Mouse (Mus musculus): ENCODE data around the gene Xylt1.
A peak's percentile ranks its signal among the peaks of the same experiment; 100 is the strongest.

Xylt1 gene

DNA sequence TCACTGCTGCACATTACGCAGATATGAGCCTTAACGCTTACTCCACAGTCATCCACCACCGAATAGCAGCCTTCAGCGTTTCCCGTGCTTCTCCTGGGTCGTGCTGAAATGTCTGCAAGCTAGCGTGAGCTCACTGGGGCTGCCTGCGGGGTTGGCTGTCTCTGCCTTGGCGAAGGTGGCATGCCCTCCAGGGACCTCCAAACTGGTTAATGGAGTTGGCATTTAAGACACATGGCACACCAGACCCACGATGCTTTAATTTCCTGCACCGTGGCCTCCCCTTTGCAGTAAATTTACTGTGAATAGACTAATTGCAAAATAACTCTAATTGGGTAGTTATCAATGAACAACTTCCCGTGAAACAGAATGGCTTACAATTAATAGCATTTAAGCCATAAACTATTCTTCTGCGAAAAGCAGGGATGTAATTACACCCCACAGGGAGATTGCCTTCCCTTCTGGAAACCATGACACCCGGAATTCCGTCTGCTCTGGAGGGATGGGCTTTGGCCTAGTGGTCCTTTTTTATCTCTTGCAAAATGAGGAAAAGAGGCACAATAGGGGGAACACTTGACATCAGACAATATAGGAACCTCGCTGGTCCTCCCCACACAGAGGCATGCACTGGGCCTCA, 170.3 kb downstream of the Xylt1 start:
- DNase-seq (ENCODE audit: low read depth, low spot score) = no peak
- Histone ChIP-seq H3K27me3 (ENCODE audit: control insufficient read depth, insufficient read depth, low read length, poor library complexity, severe bottlenecking) (no peaks in the 10 kb centered on the region), H3K36me3 (ENCODE audit: control insufficient read depth, insufficient read depth, low read length, poor library complexity, severe bottlenecking) (peaks cover 1% of the 10 kb centered on the region)

DNA sequence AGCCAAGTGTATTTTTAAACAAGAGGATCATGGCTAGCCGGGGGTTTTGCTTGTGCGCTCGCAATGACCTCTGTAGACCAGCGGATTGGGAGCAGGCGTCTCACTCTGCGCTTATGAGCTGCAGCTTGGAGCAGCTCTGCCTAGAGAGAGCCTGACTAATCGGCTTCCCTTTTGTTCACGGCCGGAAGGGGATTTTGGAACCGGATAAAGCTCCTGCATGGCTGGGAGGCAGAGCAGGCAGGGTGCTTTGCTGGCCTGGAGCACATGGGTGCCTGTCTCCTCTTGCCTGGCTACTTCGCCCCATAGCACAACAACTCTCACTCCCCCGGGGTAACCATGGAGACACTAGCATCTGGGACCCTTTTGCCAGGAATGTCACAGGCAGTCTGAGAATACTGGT, 172.4 kb downstream of the Xylt1 start:
- Histone ChIP-seq H3K36me3 (ENCODE audit: control insufficient read depth, insufficient read depth, low read length, poor library complexity, severe bottlenecking) (peaks cover 1% of the 10 kb centered on the region), H3K27me3 (ENCODE audit: control insufficient read depth, insufficient read depth, low read length, poor library complexity, severe bottlenecking) (no peaks in the 10 kb centered on the region)
- no peak for DNase-seq (ENCODE audit: low read depth, low spot score)

DNA sequence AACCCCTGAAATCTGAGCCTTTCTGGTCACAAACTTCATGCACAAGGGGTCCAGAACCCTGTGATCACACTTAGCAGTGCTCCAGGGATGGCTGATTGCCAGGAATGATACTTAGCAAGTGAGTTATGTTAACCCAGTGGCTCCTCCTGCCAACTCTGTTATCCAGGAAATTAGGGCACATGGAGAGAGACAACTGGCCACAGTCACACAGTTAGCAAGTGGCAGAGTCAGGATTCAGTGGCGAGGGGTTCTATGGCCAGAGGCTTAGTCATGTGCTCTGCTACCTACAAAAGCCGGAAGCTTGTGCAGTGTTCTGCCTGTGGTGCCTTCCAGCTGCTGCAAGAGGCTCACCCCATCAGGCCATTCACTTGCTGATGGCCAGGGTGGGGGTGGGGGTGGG, 175.0 kb downstream of the Xylt1 start:
- no peaks in the 10 kb centered on the region for H3K27me3 ChIP-seq (ENCODE audit: control insufficient read depth, insufficient read depth, low read length, poor library complexity, severe bottlenecking)
- DNase-seq (ENCODE audit: low read depth, low spot score) = no peak
- H3K36me3 ChIP-seq (ENCODE audit: control insufficient read depth, insufficient read depth, low read length, poor library complexity, severe bottlenecking) = peaks cover 1% of the 10 kb centered on the region

DNA sequence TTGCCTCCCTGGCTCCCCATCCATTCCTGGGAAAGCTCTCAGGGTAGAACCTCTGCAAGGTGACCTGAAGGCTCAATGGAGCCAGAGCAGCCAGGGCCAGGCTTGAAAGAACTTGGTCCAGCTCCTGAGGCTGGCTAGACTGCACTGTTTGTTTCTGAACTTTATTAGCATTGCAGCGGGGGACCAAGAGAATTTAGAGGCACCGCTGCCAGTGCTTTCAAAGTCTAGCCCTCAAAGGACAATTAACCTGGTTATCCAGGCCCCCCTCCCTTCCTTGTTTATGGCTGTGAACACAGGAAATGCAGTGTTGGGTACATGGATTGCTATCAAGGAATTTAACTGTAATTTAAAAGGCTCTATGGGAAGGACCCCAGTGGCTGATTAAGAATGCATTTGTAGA, 177.4 kb downstream of the Xylt1 start:
- no peak for DNase-seq (ENCODE audit: low read depth, low spot score)

DNA sequence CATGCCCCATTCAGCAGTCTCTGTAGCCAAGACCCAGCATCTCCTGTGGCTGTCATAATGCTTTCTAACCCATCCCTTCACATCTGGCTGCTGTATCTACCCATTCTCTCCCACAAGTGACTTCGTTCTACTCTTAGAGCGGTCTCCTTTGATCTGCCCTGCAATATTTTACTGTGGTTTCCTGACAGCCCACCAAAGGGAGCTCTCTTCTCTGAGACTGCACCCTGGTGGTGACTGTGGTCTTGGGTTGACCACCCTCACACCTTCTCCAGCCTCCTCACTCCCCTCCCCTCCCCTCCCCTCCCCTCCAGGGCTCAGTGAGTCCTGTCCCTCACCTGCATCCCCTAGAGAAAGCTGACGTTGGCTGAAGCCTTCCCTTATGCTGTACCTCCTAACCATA, 178.3 kb downstream of the Xylt1 start:
- H3K27me3 ChIP-seq (ENCODE audit: control insufficient read depth, insufficient read depth, low read length, poor library complexity, severe bottlenecking) = no peaks in the 10 kb centered on the region
- no peaks in the 10 kb centered on the region for H3K36me3 ChIP-seq (ENCODE audit: control insufficient read depth, insufficient read depth, low read length, poor library complexity, severe bottlenecking)
- DNase-seq (ENCODE audit: low read depth, low spot score) = peak; percentile 24

More for the DNA sequence above, 177.4 kb downstream of the Xylt1 start:
- Histone ChIP-seq H3K27me3 (ENCODE audit: control insufficient read depth, insufficient read depth, low read length, poor library complexity, severe bottlenecking) (no peaks in the 10 kb centered on the region), H3K36me3 (ENCODE audit: control insufficient read depth, insufficient read depth, low read length, poor library complexity, severe bottlenecking) (no peaks in the 10 kb centered on the region; the same call in 1 of the 2 replicates)

DNA sequence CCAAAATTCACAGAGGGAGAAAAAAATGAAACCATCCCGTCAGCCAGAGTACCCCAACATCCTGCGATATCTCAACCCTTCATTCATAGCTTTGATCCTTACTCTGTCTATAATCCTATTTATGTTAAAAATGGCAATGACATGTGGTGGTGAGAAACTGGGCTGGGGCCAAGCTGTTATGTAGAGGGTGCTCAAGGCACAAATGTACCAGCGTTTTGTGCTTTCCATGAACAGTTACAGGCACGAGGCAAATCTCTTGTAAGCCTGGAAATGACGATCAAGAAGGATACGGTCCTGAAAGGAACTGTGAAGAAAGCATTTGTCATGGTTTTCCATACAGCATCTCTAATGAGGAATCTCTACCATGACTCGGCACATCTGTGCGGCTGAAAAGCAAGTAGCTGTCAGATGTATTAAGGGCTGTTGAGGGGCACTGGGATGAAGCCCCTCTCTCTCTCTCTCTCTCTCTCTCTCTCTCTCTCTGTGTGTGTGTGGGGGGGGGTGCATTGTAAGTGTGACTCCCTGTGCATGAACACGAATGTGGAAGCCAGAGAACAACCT, 183.2 kb downstream of the Xylt1 start:
- DNase-seq (ENCODE audit: low read depth, low spot score) = no peak
- H3K36me3 ChIP-seq (ENCODE audit: control insufficient read depth, insufficient read depth, low read length, poor library complexity, severe bottlenecking) = no peaks in the 10 kb centered on the region; the same call in 1 of the 2 replicates
- H3K27me3 ChIP-seq (ENCODE audit: control insufficient read depth, insufficient read depth, low read length, poor library complexity, severe bottlenecking) = peaks cover 1% of the 10 kb centered on the region; the same call in 1 of the 2 replicates

DNA sequence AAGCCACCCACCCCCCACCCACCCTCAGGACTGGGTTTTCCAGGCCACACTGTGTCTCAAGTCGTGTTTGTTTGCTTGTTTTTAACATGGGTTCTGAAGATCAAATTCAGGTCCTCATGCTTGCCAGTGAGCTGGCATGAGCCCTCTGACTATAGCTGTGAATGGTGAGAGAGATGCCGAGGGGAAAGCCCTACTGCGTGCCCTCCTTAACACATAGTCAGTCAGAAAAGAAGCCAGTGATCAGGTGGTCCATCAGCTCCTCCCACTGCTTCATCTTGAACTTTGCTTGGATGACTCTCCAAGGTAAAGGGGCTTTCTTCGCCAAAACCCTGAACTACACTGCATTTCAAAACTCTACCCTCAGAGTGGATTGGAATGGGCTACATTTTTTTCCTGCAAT, 183.8 kb downstream of the Xylt1 start:
- no peak for DNase-seq (ENCODE audit: low read depth, low spot score)

DNA sequence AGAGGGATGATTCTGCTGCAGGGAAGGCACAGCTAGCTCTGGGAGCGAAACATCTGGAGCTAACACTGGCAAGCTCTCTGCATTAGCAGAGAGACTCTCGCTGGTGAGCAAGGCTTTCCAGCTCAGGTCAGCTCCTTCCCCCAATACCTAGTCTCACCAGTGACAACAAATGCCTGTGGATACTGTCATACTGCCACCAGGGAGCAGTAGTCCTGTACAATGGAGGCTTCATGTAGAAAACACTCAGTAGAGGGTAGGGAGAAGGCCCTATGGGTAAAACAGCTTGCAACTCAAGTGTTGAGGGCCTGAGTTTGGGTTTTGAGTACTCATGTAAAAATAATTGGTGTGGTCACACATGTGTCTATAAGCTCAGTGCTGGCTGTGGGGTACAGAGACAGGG, 185.3 kb downstream of the Xylt1 start:
- Histone ChIP-seq H3K27me3 (ENCODE audit: control insufficient read depth, insufficient read depth, low read length, poor library complexity, severe bottlenecking) (peaks cover 1% of the 10 kb centered on the region; the same call in 1 of the 2 replicates), H3K36me3 (ENCODE audit: control insufficient read depth, insufficient read depth, low read length, poor library complexity, severe bottlenecking) (no peaks in the 10 kb centered on the region; the same call in 1 of the 2 replicates)
- peak; percentile 67 for DNase-seq (ENCODE audit: low read depth, low spot score)

More for the DNA sequence above, 183.8 kb downstream of the Xylt1 start:
- Histone ChIP-seq H3K36me3 (ENCODE audit: control insufficient read depth, insufficient read depth, low read length, poor library complexity, severe bottlenecking) (no peaks in the 10 kb centered on the region; the same call in 1 of the 2 replicates), H3K27me3 (ENCODE audit: control insufficient read depth, insufficient read depth, low read length, poor library complexity, severe bottlenecking) (peaks cover 1% of the 10 kb centered on the region; the same call in 1 of the 2 replicates)

DNA sequence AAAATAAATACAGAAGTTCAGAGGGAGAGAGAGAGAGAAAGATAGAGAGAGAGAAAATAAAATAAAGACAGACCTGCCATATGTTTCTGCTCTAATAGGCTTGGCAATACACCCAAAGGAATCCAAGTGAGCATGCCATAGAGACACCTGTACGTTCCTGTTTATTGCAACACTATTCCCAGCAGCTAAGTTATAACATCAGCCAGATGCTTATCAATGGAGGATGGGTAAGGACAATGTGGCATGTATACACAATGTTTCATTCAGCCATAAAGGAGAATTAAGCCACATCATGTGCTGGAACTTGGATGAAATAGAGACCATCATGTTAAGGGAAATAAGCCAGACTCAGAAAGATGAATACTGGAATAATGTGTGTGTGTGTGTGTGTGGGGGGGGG, 186.1 kb downstream of the Xylt1 start:
- no peak for DNase-seq (ENCODE audit: low read depth, low spot score)
- Histone ChIP-seq H3K27me3 (ENCODE audit: control insufficient read depth, insufficient read depth, low read length, poor library complexity, severe bottlenecking) (peaks cover 1% of the 10 kb centered on the region; the same call in 1 of the 2 replicates), H3K36me3 (ENCODE audit: control insufficient read depth, insufficient read depth, low read length, poor library complexity, severe bottlenecking) (no peaks in the 10 kb centered on the region; the same call in 1 of the 2 replicates)

DNA sequence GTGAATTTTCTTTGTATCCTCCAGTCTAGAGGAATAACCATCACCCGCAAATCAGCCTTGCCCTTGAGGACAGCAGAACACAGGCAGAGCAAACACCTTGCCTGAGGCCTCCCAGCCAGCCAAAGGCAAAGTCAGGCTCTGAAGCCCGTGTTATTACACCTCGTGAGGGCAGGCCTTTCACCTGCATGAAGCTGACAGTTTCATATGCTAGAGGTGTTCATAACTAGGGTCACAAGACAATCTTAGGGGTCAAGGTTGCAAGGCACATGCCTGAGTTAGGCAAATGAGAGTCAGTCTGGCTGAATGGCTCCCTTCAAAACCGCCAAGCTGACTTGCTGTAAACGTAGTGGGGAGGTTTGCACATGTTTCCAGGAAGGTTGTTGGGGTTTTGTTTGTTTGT, 186.5 kb downstream of the Xylt1 start:
- Histone ChIP-seq H3K27me3 (ENCODE audit: control insufficient read depth, insufficient read depth, low read length, poor library complexity, severe bottlenecking) (peaks cover 1% of the 10 kb centered on the region; the same call in 1 of the 2 replicates), H3K36me3 (ENCODE audit: control insufficient read depth, insufficient read depth, low read length, poor library complexity, severe bottlenecking) (no peaks in the 10 kb centered on the region; the same call in 1 of the 2 replicates)
- DNase-seq (ENCODE audit: low read depth, low spot score) = peak; percentile 52

DNA sequence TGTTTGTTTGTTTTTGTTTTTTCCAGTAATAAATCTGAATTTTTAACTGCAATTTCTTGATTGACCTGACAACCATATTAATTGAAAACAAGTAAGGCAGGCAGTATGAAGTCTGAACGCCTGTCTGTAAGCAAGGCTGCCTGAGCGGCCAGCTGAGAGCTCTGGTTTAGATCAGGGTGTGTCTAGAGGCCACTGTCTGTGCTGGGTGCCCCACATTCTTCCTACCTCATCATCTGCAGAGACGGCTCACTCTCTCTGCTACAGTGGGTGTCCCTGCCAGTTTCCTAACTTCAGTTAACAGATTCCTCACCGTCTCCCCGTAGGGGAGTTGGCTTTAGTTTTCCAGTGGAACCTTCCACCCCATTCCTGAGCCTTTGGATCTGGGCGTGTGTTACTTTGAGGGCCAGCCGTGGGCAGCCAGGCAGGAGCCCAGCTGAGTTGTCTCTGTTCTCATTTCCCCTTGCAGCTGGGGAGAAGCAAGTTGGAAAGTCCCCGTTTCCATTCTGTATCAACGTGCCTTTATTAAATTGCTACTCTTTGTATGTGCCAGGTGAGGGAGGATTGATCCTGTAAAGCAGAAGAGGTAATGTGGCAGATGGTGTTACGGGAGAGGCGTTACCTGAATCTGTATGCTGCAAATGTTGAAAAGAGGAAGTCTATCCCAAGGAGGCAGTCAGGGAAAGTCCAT, 187.0 kb downstream of the Xylt1 start:
- DNase-seq (ENCODE audit: low read depth, low spot score) = peak; percentile 75

DNA sequence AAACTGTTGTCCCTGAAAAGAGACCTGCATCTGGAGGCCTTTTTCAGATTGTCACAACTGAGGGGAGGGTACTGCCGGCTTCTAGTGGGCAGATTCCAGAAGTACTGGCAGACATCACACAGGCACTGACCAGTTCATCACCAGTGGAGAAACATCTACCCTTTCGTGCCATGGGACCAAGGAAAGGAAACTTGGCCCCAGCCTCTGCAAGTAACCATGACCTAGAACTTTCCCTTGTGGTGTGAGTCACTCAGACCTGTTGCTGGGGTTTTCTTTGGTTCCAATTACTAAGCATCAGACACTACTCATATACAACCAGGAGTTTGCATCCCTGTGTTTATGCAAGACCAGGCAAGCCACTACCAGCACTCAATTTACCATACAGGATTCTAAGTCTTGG, 190.4 kb downstream of the Xylt1 start:
- DNase-seq (ENCODE audit: low read depth, low spot score) = no peak
- H3K36me3 ChIP-seq (ENCODE audit: control insufficient read depth, insufficient read depth, low read length, poor library complexity, severe bottlenecking) = no peaks in the 10 kb centered on the region

More for the DNA sequence above, 187.0 kb downstream of the Xylt1 start:
- H3K27me3 ChIP-seq (ENCODE audit: control insufficient read depth, insufficient read depth, low read length, poor library complexity, severe bottlenecking) = peaks cover 1% of the 10 kb centered on the region; the same call in 1 of the 2 replicates
- no peaks in the 10 kb centered on the region; the same call in 1 of the 2 replicates for H3K36me3 ChIP-seq (ENCODE audit: control insufficient read depth, insufficient read depth, low read length, poor library complexity, severe bottlenecking)

DNA sequence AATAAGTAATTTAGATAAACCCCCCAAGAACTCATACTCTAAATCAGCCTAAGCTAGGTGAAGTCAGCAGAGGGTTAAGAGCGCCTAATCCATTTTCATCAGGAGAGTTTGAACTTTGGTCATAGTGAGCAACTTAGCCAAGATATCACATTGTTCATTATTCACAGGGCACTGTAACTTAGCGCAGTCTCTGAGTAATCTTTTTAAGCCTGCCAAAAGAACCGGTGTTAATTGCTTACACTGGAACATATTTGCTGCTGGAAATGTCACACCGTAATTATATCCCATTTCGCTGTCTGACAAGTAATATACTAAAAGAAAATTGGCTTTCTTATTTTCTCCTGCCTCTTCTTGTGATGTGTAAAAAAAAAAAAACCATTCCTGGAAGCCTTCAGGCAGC, 190.9 kb downstream of the Xylt1 start:
- no peak for DNase-seq (ENCODE audit: low read depth, low spot score)
- no peaks in the 10 kb centered on the region for H3K36me3 ChIP-seq (ENCODE audit: control insufficient read depth, insufficient read depth, low read length, poor library complexity, severe bottlenecking)

More for the DNA sequence above, 190.4 kb downstream of the Xylt1 start:
- H3K27me3 ChIP-seq (ENCODE audit: control insufficient read depth, insufficient read depth, low read length, poor library complexity, severe bottlenecking) = peaks cover 1% of the 10 kb centered on the region; the same call in 1 of the 2 replicates

DNA sequence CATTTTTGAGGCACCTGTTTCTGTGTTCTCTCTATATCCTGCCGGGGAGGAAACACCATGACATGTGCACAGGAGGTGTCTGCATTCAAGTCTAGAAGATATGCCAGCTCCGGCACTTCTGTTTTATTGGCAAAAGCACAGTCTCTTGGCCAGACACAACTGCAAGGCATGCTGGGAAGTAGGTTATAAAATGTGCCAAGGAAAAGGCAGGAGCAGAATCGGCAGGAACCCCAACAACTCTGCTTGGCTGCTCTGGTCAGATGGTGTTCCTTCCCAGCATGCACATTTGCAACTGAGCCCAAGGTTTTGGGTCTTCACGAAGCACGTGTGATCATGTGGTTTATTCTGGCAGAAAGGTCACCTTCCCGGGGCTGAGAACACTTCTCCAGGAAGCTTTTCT, 192.4 kb downstream of the Xylt1 start:
- Histone ChIP-seq H3K27me3 (ENCODE audit: control insufficient read depth, insufficient read depth, low read length, poor library complexity, severe bottlenecking) (peaks cover 1% of the 10 kb centered on the region; the same call in 1 of the 2 replicates), H3K36me3 (ENCODE audit: control insufficient read depth, insufficient read depth, low read length, poor library complexity, severe bottlenecking) (no peaks in the 10 kb centered on the region; the same call in 1 of the 2 replicates)
- no peak for DNase-seq (ENCODE audit: low read depth, low spot score)

More for the DNA sequence above, 190.9 kb downstream of the Xylt1 start:
- peaks cover 1% of the 10 kb centered on the region; the same call in 1 of the 2 replicates for H3K27me3 ChIP-seq (ENCODE audit: control insufficient read depth, insufficient read depth, low read length, poor library complexity, severe bottlenecking)

DNA sequence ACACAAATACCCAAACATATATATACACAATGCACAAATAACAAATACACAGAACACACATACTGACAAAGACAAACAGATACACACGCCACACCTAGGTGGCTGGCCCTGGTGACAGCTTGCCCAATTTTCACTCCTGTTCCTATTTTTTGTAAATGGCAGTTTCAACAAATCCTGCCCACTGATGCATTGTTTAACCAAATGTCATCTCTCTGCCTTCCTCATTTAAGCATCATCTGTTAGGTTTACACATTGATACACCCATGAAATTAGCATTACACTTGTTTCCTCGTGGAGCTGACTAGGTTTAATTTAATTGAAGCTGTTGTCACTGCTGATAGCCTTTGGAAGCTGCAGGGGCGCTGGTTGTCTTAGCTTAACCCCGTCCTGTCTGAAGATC, 194.6 kb downstream of the Xylt1 start:
- peaks cover 2% of the 10 kb centered on the region; the same call in 1 of the 2 replicates for H3K36me3 ChIP-seq (ENCODE audit: control insufficient read depth, insufficient read depth, low read length, poor library complexity, severe bottlenecking)
- peak; percentile 18 for DNase-seq (ENCODE audit: low read depth, low spot score)
- H3K27me3 ChIP-seq (ENCODE audit: control insufficient read depth, insufficient read depth, low read length, poor library complexity, severe bottlenecking) = no peaks in the 10 kb centered on the region

Data from splenic B cell, adult 2 months (primary cell).